Mouse (Mus musculus) cerebellum, postnatal 25 days (tissue): ENCODE measurements at regions not wholly inside any gene's neighbourhood (a gene's known extent, or its start where the extent isn't known, plus 50 kb on each side); places are given as distances from the start of the nearest gene placed in this dataset.
A peak's percentile ranks its signal among the peaks of the same experiment; 100 is the strongest.

Experiments
- DNase-seq, 2 experiments: peaks; one replicate each; pipeline ENCODE4 v3.0.0; 2021; ENCODE audit warnings: mixed read lengths in 2 of 2

DNA sequence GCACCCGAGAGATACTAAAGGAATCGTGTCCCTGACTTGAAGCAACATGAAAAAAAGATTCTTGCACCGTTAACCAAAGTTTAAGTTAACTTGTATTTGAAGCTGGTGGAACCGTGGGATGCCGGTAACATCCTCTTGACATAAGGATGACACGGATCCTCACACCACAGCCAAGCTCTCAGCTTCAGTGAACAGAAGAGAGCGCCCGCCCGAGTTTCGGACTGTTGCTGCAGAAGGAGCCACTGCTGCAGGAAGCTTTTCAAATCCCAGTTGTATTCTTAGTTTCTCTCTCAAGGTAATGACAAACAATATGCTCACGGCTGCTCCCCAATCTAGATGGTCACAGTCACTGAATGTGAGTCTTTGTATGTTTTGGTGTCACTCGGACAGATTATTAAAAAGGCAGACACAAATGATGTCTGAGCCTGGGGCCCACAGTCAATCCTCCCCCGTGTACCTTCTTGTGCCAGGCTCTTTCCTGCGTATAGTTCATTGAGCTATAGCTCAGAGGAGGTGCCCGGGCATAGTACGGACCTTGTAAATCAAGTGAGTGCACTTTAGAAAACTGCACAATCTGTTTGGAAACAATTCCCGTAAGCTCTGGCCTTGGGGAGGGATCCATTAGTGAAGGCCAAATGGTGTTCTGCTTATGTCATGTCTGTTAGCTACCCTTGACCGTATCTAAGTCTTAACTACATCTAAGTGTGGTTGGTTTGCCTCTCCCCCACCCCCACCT lies 99.3 kb upstream of the Ankrd55 start:
- peak in 1 of 2 experiments; percentile 40 for DNase-seq

DNA sequence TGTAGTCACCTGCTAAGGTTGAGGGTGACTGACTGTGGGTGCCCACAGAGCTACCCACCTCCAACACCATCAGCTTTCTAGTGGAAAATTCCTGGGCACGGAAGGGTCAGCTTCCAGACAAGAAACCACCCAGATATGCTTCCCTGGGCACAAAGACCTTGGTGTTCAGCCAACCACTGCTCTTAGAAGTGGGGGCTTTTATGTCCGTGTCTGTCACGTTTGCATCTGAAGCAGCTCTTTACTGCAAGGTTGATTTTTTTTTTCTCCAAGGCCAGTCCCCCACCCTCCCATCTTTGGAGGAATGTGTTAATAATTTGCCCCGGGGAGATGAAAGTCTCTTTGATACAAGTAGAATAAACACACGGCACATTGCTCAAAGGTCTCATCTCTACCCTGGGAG lies 98.6 kb upstream of the Ankrd55 start:
- DNase-seq: no peak

DNA sequence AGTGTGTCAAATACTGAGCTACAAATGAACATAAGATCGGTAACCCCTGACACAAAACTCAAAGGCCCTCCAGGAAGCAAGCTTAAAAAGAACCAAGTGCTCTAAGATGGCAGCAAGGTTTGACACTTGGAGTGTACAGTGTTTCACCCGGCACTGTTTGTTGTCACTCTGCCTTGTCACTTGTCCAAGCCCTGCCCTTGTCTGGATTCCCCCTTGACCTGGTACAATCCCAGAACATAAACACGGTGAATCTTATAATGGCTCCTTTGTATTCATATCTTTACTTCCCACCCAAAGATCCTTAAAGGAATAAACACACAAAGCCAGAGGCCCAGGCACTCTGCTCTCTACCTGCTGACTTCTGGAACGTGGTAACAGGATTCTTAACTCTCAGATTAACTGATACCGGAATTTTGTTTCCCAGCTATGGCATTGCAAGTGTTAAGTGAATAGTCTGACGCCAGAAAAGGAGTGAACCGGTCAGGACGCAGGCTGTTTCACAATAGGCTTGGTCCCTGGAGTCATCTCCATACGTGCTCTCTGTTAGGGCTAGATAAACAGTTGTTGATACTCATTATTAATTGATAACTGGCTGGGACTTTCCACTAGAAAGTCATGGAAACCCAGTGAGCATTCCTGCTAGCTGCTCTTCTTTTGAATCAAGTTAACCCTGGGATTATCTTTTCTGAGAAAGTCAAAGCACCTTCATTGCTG lies 95.9 kb upstream of the Ankrd55 start:
- no peak for DNase-seq

DNA sequence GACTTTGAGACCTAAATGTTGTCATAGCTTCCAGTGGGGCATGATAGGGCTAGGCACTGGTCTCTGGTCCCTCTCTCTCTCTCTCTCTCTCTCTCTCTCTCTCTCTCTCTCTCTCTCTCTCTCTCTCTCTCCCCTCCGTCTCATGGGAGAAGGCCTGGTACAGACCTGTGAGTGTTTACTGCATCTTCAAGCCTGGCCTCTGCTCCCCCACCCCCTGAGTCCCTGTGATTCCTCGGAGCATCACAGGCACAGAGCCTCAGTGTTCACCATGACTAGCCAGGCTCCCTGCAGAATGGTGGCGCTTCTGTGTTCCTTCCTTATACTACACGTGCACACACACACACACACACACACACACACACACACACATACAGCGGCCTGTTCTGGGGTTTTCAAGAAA lies 94.6 kb upstream of the Ankrd55 start:
- DNase-seq: no peak

DNA sequence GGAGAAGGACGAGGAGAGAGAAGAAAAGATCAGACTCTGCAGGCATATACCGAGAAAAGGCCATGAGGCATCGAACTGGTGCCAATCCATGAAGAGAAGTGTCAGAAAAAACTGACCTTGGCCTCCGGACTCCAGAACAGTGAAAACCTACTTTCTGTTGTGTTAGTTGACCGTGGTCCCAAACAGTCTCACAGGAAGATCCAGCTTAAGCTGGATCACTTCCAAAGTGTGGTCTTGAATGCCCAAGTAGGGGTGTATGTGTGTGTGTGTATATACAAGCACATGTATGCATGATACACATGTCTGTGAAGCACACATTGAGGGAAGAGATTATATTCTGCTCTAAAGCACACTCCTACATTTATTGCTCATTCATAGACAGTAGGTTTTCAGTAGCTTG lies 93.3 kb upstream of the Ankrd55 start:
- no peak for DNase-seq

DNA sequence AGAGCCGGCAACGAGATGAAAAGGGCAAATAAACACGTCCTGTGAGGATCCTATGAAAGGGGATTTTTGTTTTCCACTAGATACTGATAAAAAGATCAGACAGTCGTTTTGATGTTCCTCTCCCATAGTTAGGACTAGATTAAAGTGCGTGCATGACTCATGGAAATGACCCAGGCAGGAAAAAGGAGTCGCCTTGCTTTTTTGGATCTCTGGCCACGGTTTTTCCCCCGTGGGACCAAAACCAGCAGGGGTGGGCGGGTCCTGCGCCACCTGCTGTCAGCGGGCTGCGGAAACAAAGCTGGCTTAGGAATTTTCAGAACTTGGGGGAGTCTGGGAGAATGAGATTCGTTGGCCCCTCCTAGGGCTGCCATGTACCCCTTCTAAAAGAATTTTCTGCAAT lies 91.5 kb upstream of the Ankrd55 start:
- DNase-seq: peak in 1 of 2 experiments; percentile 49

DNA sequence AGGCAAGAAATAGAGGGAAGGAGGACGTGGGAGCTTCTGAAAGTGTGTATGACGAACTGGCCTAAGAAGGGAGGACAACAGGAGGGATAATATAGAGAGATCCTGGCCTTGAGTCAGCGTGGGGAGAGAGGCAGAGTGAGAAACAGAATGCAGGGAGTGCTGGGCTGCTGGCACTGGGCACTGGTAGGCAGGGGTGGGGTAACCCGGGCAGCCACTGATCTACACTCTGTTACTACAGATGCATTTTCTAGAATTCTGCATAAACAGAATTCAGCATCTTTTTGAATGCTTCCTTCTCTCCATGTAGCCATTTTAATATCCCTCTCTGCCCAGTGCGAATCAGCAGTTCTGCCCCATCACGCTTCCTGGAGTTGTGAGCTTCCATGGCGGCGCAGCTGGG lies 84.5 kb upstream of the Ankrd55 start:
- no peak for DNase-seq

DNA sequence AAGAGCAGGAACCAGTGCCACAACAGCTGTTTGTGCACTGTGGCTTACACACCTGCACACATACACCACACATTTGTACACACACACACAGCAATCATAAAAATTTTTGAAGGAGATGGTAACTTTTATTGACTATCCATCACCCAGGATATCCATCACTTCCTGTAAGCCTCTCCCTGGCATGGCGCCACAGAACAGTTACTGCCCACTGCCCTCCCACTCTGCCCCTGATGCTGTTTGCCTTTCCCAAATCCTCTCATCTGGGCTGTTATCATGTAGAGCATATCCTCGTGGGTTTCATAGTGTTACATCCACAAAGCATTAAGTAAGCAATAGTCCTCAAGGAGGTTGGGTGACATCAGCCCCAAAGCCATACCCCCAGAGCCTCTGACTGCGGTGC lies 84.0 kb upstream of the Ankrd55 start:
- no peak for DNase-seq

DNA sequence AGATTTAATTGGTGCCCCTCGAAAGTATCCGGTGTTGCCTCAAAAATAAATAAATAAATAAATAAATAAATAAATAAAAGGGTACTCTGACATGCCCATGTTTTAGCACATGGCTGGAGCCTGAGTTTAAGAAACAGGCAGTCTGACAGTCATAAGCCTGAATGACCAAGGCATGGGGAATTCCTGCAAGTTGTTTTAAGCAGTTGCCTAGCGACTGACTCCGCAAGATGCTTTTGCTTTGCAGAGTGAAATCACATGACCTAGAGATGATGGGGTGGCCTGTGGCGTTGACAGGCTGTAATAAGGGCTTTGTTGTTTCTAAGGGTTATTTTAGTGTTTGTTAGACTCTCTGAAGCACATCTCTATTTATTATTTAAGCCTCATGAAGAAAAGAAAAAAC lies 83.4 kb upstream of the Ankrd55 start:
- DNase-seq: no peak

DNA sequence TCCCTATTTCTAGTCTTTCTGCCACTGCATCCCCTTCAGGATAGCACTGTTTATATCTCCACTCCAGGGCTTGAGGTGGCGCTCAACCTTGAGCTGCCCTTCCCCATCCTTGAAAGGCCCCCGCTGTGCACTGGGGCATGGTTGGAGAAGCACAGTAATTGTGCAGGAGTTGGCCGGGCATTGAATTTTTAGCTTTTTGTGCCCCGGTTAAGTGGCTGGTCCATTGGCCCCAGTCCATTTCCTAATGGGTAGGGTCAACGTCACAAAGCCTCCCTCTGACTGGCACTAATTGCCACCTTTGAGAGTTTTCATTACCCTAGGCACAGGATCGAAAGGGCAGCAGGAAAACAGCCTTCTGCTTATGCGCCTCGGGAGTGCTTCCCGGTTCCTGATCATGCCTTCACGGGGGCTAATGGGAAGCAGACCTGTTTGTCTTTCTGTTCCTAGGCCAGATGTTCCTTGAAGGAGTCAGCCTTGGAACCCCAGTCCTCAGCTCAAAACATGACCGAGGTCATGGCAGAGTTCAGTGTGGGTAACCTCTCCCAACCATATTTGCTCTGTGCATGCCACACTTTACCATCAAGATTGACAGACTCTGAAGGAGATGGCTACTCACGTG lies 80.5 kb upstream of the Ankrd55 start:
- no peak for DNase-seq

DNA sequence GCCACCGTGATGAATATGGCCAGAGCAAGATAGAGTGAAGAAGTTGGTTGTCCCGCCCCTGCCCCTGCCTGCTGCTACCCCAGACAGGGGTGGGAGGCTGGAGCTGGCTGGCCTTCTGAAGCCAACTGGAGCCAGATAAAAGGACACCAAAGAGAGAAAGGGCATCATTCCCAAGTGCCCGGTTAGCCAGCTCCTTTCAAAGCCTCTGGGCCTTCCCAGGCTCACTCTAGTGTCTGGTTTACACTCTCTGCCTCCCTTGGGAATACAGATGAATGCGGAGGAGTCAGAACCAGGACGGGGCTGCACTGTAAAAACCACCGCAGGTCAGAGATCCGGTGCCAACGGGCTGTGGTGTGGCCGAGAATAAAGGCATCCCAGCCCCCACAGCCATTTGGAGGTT lies 76.4 kb upstream of the Ankrd55 start:
- DNase-seq: no peak

DNA sequence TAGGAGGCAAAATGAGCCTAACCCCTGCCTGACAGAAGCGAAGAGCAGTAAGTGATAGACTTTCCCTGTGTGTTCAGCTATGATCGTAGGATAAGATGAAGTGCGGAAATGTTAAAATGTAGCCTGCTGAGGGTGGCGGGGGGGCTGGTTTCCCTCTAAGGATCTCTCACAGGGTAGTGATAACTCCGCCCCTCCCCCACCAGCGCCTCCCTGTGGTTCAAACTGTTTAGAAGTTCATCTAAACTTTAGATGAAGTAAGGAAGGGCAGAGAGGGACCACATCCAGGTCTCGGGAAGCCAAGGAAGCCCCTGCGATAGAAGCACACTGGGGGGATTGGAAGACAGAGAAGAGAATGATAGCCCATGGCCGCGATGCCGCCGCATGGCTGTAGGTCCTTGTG lies 75.9 kb upstream of the Ankrd55 start:
- no peak for DNase-seq

DNA sequence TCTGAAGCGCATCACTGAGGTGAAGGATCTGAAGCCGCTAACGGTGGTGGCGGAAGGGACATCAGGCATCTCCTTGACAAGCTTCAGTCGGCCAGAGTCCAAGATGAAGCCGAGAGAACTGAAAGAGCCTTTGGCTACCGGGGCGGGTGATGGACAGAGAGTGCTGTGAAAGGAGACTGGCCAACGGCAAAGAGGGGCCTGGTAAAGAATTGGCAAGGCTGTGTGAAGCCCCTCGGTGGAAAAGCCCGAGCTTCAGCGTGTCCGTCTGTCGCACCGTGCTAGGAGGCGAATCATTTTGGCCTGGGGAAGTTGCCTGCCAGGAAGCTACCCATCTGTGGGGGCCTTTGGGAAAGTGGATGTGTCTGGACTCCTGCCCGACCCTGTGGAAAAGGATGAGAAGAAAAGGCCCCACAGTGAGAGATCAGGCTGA lies 74.6 kb upstream of the Ankrd55 start:
- peak; percentile 28 to 58 for DNase-seq

DNA sequence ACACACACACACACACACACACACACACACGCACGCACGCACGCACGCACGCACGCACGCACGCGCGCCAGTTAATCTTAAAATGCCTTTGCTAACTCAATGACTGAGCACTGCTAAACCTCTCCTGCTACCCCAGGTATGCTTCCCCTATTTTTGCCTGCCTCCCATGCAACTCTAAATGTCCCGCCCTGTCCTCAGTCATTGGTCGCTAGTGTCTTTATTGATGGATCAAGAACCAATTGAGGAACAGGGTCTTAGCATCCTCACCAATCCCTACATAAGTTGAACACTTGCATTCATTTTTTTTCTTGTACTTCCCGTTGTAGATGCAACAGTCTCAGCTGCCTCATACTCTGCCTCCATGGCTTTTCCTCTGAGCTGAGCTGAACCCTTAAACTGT lies 72.2 kb upstream of the Ankrd55 start:
- no peak for DNase-seq

DNA sequence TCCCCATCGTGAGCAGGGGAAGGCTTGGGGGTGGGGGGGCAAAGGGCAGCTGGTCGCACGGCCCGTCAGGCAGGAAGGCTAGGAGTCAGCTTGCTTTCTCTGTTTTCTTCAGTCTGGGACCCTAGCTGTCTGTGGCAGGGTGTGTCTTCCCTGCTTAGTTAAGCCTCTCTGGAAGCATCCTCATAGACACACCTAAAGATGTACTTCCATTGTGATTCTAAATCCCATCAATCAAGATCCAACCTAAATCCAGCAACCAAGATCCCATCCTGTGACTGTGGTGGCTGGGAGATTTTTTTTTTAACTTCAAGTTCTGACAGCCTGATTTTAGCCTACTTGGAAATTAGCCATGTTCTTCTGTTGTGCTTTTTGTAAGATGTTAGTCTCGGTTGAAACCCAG lies 69.9 kb upstream of the Ankrd55 start:
- no peak for DNase-seq

DNA sequence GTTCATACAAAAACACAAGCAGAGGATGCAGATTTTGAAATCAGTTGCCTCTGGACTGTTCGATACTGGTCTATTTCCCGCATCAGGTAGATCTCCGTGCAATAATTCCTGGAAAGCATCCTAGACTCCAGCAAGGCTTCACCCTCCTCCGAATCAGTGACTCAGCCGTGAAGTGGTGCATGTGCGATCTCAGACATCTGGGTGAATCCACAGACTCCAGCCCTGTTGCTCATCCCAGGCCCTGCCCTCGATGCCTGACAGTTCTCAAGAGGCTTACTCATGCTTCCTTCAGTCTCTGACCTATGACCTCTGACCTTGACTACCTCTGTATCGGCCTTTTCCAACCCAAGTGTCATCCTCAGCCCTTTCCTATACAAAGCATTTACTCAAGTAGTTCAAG lies 68.1 kb upstream of the Ankrd55 start:
- DNase-seq: no peak

DNA sequence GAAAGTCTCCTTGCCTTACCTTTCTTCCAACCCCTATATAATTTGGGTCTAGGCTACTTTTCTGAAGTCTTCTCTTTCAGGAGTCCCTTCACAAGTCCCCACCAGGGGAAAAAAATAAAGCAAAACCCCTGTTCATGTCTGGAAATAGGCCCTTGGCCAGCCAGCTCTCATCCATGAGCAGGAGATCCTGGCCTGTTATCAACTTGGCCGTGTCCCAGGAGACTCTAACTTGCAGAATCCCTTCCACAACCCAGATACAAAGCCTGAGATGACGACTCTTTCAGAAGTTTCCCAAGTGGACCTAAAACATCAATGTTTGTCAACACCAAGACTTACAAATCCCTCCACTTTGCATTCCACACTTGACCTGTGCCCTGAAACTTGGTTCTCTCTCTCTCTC lies 64.6 kb upstream of the Ankrd55 start:
- no peak for DNase-seq

DNA sequence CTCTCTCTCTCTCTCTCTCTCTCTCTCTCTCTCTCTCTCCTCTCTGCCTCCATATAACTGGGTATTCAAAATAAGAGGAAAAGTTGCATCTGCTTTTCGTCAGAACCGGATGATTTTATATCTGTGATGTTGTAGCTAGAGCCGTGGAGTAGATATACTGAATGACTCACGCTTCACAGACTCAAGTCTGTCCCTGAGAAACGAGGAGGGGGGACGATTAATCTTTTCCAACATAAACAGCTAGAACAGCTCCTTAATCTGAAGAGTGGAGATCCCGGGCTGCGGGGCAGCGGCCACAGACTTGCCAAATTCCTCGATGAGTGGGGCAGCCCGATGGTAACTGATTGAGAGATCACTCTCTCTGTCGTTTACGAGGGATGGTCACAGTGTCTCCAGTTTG lies 60.5 kb upstream of the Ankrd55 start:
- no peak for DNase-seq

DNA sequence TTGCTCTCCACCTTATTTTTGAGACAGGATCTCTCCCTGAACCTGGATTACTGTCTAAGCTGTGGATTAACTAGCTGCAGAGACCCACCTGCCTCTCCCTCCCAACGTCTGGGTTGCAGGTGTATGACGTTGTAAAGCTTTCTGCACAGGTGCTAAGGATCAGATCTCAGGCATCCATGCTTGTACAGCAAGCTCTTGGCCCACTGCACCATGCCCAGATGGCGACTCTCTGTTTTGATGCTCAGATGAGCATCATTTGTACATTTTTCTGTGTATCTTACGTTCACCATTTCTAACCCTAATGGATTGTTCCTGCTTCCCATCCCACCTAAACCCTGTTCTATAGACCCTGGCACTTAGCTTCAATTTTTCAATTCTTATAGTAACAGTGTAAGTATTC lies 59.4 kb upstream of the Ankrd55 start:
- no peak for DNase-seq

DNA sequence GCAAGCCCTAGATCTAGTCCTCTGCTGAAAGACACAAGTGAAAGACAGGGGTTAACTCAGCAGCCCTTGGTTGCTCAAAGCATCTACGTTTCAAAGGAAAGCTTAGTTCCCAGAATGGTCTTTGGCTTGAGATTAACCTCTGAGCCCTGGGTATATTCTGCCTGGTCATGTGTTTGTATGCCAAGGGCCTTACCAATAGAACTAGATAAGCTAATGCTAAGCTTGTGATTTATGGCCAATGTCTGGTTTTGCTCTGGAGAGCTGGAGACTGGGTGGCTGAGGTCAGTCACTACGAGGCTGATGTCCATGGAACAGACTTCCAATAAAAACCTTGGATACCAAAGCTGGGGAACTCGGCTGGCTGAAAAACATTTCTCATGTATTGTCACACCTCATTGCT lies 58.1 kb upstream of the Ankrd55 start:
- no peak for DNase-seq

DNA sequence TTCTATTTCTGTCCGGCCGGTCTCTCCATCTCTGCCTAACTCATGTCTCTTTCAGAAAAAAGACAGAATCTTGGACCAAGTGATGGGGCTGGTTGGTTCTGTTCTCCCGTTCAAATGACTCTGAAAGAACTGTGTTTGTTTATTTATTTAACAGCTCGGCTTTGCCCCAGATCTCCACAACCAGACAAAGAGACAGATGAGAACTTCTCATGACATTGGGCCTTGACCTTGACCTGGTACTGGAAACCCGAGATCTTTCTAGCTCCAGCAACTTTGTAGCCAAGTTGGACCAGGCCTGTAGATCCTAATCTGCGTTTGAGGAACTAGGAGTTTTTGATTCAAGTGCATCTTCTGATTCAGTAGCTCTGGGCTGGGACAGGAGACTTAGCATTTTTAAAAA lies 53.6 kb upstream of the Ankrd55 start:
- DNase-seq: no peak

DNA sequence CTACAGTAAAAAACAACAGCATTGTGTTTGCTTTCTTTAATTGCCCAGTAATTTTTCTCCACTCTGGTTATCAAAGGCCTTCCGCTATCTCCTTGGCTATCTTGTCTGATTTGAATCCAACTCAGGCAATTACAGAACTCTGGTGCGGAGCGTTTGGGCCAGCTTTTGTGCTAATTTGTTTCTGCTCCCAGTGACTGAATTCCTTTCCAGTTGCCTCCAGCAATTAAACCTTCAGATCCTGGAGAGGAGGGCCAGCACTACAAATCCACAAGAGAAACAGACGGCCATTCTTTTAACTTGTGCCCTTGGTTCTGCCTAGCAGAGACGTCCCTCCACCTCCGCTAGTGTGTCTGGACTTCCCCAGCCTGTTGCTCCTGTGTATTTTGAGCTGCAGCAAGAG lies 51.3 kb upstream of the Ankrd55 start:
- DNase-seq: no peak

DNA sequence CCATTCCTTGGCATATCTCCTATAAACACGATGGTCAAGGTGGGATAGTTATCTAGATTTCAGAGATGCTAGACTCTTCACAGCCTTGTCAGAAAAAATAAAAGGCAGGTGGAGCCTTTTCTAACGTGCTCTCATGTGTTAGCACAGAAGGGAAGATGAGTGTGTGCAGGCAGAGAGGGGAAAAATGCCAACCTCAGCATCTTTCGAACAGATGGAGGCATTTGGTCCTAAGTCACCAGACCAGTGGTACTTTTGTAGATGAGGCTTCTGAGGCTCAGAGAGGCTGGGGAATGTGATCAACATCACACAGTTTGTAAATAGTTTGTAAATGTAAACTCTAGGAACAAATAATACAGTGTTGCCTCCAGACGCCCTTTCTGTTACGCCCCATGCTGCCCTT lies 50.9 kb upstream of the Ankrd55 start:
- no peak for DNase-seq

DNA sequence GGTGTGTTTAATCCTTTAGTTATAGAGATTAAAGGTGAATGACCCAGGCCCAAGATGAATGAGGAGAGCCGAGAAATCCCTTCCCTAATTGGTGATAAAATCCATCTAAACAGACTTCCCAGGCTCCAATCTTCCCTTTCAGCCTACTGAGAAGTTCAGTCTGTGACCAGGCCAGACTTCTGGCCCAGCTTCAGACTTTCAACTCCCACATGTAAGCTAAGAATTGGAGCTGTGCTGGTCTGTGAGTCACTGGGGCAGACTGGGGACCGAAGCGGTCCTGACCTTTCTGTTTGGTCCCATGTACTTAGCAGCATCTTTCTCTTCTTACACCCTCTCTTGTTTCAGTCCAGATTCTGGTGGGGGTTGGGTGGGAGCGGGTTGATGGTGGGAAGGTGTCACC lies 50.3 kb upstream of the Ankrd55 start:
- no peak for DNase-seq
